In the genomic region with DNA sequence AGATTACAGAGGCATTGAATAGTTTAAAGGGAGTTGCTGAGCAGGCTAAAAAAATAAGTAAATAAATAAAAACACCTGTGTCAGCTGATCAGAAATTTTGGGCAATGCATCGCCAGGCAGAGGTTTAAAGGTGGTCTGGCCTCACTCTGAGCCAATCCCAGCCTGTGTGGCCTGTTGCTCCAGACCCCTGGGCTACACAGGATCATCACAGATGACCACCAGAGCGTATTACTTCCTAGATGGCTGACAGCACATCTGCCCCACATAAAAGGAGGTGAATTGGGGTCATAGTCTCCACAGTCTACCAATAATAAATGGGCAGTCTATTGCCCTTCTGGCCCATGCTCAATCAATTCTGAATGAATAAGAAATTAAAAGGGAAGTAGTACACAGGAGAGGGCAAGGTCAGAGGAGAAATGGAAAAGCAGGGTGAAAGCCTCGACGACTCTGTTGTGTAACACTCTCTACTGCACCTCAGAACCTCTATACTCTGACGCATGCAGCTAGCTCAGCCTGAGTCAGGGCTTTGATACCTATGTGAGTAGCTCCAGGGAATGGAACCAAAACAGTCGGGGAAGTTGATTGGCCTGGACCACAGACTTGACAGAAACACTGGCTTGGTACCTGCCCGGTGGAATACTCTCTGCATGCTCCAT, we compare ENCODE assay signal across 24 mouse cellular contexts.
DNase-seq lines count a peak whose midpoint lies in the region; ATAC-seq and TF ChIP-seq lines count a peak whose summit lies in the region.
"Had no signal": no experiment of that assay in that cellular context is flagged by ENCODE, and none has a peak within 500 bp of the region (broad histone marks: within the 10 kb centered on the region; RNA-seq: fewer than 3 reads in every experiment).

No protein-coding gene starts in this region.

- ATAC-seq in kidney, postnatal 0 days (replicated peaks; ENCODE audit: low FRiP score, low read depth), result peak; percentile 54
- ATAC-seq in forebrain, postnatal 0 days, result no peak
- ATAC-seq: forebrain, embryonic 16.5 days; inflammation-experienced regulatory T-cells, adult 6 months; lung, postnatal 0 days had no signal

- no peaks in the 10 kb centered on the region for H3K9me3 ChIP-seq in kidney, postnatal 0 days (replicated peaks; ENCODE audit: low read length)
- H3K9me3 ChIP-seq in forebrain, postnatal 0 days (ENCODE audit: low read length), result no peaks in the 10 kb centered on the region
- H3K9me3 ChIP-seq: limb, embryonic 15.5 days; liver, embryonic 13.5 days; stomach, embryonic 15.5 days had no signal

- H3K4me1 ChIP-seq in kidney, postnatal 0 days (replicated peaks; ENCODE audit: insufficient read depth, low read length), result 0 out of 2 replicates have a peak, but pooled peaks cover 4% of the 10 kb centered on the region
- no peaks in the 10 kb centered on the region for H3K4me1 ChIP-seq in forebrain, postnatal 0 days (ENCODE audit: insufficient read depth)
- H3K4me1 ChIP-seq: limb, embryonic 15.5 days; liver, embryonic 13.5 days; stomach, embryonic 15.5 days had no signal

- H3K27ac ChIP-seq in kidney, postnatal 0 days, result 0 out of 2 replicates have a peak overlapping the region, but pooled peaks have one; percentile 25
- no peak overlapping the region for H3K27ac ChIP-seq in forebrain, postnatal 0 days (ENCODE audit: low read depth, low read length)
- H3K27ac ChIP-seq: hindbrain, embryonic 14.5 days; limb, embryonic 15.5 days; liver, embryonic 13.5 days; macrophage; stomach, embryonic 15.5 days had no signal

- H3K27me3 ChIP-seq in kidney, postnatal 0 days (ENCODE audit: insufficient read depth, low read length), result no peaks in the 10 kb centered on the region
- H3K27me3 ChIP-seq in forebrain, postnatal 0 days (ENCODE audit: insufficient read depth, low read length), result no peaks in the 10 kb centered on the region
- H3K27me3 ChIP-seq: limb, embryonic 15.5 days; liver, embryonic 13.5 days; Patski; stomach, embryonic 15.5 days had no signal

- intact Hi-C loops in heart, postnatal 14 days (cut with DNase I), result no loop called here

- no peaks in the 10 kb centered on the region for H3K36me3 ChIP-seq in kidney, postnatal 0 days (ENCODE audit: insufficient read depth, low read length)
- no peaks in the 10 kb centered on the region for H3K36me3 ChIP-seq in forebrain, postnatal 0 days (ENCODE audit: insufficient read depth)
- H3K36me3 ChIP-seq: limb, embryonic 15.5 days; liver, embryonic 13.5 days; stomach, embryonic 15.5 days had no signal

- no peak overlapping the region for H3K4me2 ChIP-seq in kidney, postnatal 0 days (ENCODE audit: low read length)
- H3K4me2 ChIP-seq in forebrain, postnatal 0 days (ENCODE audit: low read depth), result no peak overlapping the region
- H3K4me2 ChIP-seq: hindbrain, embryonic 14.5 days; limb, embryonic 15.5 days; liver, embryonic 13.5 days; stomach, embryonic 15.5 days had no signal

- 28% methylated on average over 7 of the region's 7 CpGs for WGBS in kidney, postnatal 0 days
- 76% methylated on average over 7 of the region's 7 CpGs for WGBS in forebrain, postnatal 0 days

- H3K9ac ChIP-seq in kidney, postnatal 0 days (ENCODE audit: low read depth, low read length), result no peak overlapping the region
- H3K9ac ChIP-seq in forebrain, postnatal 0 days, result no peak overlapping the region
- H3K9ac ChIP-seq: hindbrain, embryonic 14.5 days; limb, embryonic 15.5 days; liver, embryonic 13.5 days; stomach, embryonic 15.5 days had no signal

- TF ChIP-seq CTCF in kidney, postnatal 0 days (IDR thresholded peaks at IDR 0.05; ENCODE audit: low read depth), result no peak
- TF ChIP-seq CTCF in forebrain, postnatal 0 days (IDR thresholded peaks at IDR 0.05; ENCODE audit: low read depth), result no peak

- peak; percentile 41 for DNase-seq in heart, adult 11 months
- DNase-seq in heart, postnatal 14 days, result no peak
- peak; percentile 9 for DNase-seq in kidney, adult 9 months
- DNase-seq in kidney, adult 8-10 months, result no peak
- peak; percentile 49 for DNase-seq in embryo, embryonic 10.5 days (ENCODE audit: low spot score)
- peak; percentile 43 for DNase-seq in kidney, postnatal 0 days (ENCODE audit: low spot score)
- DNase-seq in adrenal gland, postnatal 4 days (ENCODE audit: low spot score in 2 of 2), result no peak
- no peak for DNase-seq in forebrain, postnatal 0 days
- DNase-seq: adrenal gland, postnatal 14 days; cerebellum, adult 11-12 months; cerebellum, adult 9-11 months; liver, embryonic 13.5 days; lung, adult 18-20 months; midbrain, embryonic 14.5 days; right cerebral cortex, postnatal 25 days; thymus, postnatal 14 days had no signal

- H3K4me3 ChIP-seq in kidney, postnatal 0 days (replicated peaks; ENCODE audit: low read depth, low read length), result no peak overlapping the region
- H3K4me3 ChIP-seq in forebrain, postnatal 0 days (ENCODE audit: low read depth, low read length), result no peak overlapping the region
- H3K4me3 ChIP-seq: limb, embryonic 15.5 days; liver, embryonic 13.5 days; stomach, embryonic 15.5 days had no signal

Comparison
In these comparisons a context has a peak if more than half of its experiments do, and no peak if none do; other contexts are left out.
1. DNase-seq: peak in heart, adult 11 months (single experiment), kidney, adult 9 months (single experiment), embryo, embryonic 10.5 days (single experiment) and kidney, postnatal 0 days (single experiment); none in heart, postnatal 14 days (0 of 2), kidney, adult 8-10 months (0 of 2), adrenal gland, postnatal 4 days (0 of 2) and forebrain, postnatal 0 days (single experiment).